Mouse (Mus musculus) lung, embryonic 15.5 days (tissue): ENCODE measurements at regions not wholly inside any gene's neighbourhood (a gene's known extent, or its start where the extent isn't known, plus 50 kb on each side); places are given as distances from the start of the nearest gene placed in this dataset.

Experiments
- ATAC-seq: fragments of 200-750 bp; cut with Nextera tagmentation; 2 replicates; pipeline ENCODE4 v1.8.0; 2017; ENCODE audit warnings: moderate number of reproducible peaks, borderline replicate concordance; ENCODE audit not compliant: low FRiP score, low TSS enrichment; ENCODE audit errors: extremely low read depth
- H3K27ac ChIP-seq: fragments of 300-500 bp; sonication (generic); 2 replicates; pipeline ENCODE4 v1.5.1; 2015; ENCODE audit warnings: moderate library complexity, mild to moderate bottlenecking, inconsistent platforms
- H3K27me3 ChIP-seq: fragments of 300-500 bp; sonication (generic); 2 replicates; pipeline ENCODE4 v1.6.1; 2015; ENCODE audit warnings: inconsistent platforms
- H3K36me3 ChIP-seq: fragments of 300-500 bp; sonication (generic); 2 replicates; pipeline ENCODE4 v1.6.1; 2015; ENCODE audit warnings: inconsistent platforms
- H3K4me1 ChIP-seq: fragments of 300-500 bp; sonication (generic); 2 replicates; pipeline ENCODE4 v1.6.1; 2015; ENCODE audit warnings: inconsistent platforms
- H3K4me2 ChIP-seq: fragments of 300-500 bp; sonication (generic); 2 replicates; pipeline ENCODE4 v1.6.1; 2015; ENCODE audit warnings: inconsistent platforms, mild to moderate bottlenecking, moderate library complexity
- H3K4me3 ChIP-seq: fragments of 300-500 bp; sonication (generic); 2 replicates; pipeline ENCODE4 v1.5.1; 2015; ENCODE audit warnings: mild to moderate bottlenecking, inconsistent platforms
- H3K9ac ChIP-seq: fragments of 300-500 bp; sonication (generic); 2 replicates; pipeline ENCODE4 v1.6.1; 2015; ENCODE audit warnings: inconsistent platforms
- H3K9me3 ChIP-seq: fragments of 300-500 bp; sonication (generic); 2 replicates; pipeline ENCODE4 v1.6.1; 2016; ENCODE audit warnings: inconsistent platforms
- WGBS: fragments of 180-500 bp; shearing (Covaris S2); methylation state at CpG from one replicate; pipeline ENCODE4 v1.1.7; 2015; 5-methylcytosine and 5-hydroxymethylcytosine counted together

DNA sequence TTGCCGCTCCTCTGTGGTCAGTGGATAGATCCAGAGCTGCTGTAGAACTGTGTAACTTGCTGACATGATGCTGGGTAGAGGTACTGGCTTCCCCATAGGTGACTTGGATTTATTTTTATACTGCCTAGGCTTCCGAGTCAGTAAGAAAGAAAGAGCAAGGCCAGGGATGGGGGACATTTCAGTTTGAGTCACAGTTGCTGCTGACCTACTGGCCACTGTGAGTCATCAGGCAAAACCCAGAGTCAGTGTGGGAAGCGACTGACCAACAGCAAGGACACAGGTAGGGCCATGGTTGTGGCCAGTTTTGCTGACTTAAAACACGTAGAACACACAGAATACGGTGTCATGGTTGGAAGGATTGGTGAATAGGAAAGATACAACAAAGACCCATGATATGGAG lies 524.5 kb downstream of the Tbc1d22a start:
- no peaks in the 10 kb centered on the region for H3K36me3 ChIP-seq
- H3K4me2 ChIP-seq = no peak overlapping the region
- H3K27ac ChIP-seq = no peak overlapping the region
- H3K4me3 ChIP-seq = no peak overlapping the region
- H3K9me3 ChIP-seq = no peaks in the 10 kb centered on the region
- no peaks in the 10 kb centered on the region for H3K27me3 ChIP-seq
- no peak for ATAC-seq
- no peak overlapping the region for H3K9ac ChIP-seq
- no peaks in the 10 kb centered on the region for H3K4me1 ChIP-seq
- 76% methylated on average over 5 of the region's 5 CpGs for WGBS

DNA sequence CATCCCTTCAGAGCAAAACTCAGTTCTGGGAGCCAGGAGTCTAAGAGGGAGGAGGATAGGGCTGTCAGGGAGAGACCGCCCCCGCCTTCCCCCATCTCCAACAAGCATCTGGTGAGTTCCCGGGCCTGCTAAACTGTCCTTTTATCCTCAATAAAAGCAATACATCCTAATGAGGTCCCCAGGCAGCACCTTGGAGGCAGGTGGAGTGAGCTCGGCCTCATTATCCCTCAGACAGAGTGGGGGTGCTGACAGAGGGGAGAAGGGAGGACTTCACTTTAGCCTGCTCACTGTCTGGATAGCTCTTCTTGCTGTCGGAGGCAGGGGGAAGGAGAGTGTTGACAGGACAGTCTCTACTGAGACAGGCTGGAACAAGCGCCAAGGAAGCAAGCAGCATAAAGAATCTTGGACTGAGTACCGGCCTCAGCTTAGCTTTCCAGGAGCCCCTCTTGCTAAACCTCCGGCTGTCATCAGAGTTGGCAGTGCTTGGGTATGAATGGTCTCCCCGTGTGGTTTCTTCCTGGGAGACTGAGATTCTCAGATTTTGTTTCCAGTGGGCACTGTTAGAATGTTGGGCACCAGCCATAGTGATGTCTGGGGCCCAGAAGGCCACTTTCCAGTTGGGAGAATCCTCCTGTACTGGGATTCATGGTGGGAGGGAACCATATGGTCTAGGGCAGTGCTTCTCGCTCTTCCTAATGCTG lies 537.3 kb downstream of the Tbc1d22a start:
- ATAC-seq = no peak
- Histone ChIP-seq H3K27me3 (no peaks in the 10 kb centered on the region), H3K4me3 (no peak overlapping the region), H3K36me3 (no peaks in the 10 kb centered on the region), H3K27ac (no peak overlapping the region), H3K4me1 (no peaks in the 10 kb centered on the region), H3K9ac (no peak overlapping the region), H3K4me2 (no peak overlapping the region), H3K9me3 (no peaks in the 10 kb centered on the region)
- 61% methylated on average over 10 of the region's 10 CpGs for WGBS

DNA sequence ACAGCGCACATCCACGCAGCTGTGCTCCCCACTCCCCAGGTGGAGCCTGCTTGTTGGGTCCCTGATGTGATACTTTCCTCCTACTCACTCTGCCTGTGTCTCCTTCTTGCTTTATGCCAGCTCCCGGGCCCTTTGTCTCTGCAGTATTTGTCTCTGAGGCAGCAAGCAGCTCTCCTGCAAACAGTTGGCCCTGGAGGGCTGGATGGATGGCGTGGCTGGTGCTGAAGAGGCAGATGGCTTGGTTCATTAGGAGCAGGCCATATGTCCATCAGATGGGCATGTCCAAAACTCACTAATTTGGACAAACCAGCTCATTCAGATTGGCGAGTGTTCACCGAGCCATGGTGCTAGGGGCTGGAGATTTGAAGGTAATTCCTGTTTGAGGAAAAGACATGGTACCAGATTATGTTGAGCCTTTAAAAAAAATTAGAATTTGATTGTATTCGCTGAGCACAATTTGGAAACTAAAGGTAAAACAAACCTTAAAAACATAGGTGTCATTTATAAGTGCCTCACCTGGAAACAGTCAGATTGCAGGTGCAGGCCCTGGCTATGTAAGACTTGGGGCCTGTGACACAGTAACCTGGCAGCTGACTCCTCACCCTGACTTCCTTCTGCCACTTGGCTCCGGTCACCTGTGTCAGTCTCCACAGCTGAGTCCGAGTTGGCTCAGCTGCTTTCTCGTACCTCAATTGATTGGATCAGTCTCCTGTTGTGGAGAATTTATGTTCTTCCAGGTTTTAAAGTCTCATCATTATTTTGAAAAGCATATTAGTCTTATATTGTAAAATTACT lies 549.5 kb downstream of the Tbc1d22a start:
- H3K4me3 ChIP-seq = no peak overlapping the region
- no peaks in the 10 kb centered on the region for H3K4me1 ChIP-seq
- H3K4me2 ChIP-seq = no peak overlapping the region
- no peaks in the 10 kb centered on the region for H3K9me3 ChIP-seq
- no peak overlapping the region for H3K9ac ChIP-seq
- 86% methylated on average over 10 of the region's 10 CpGs for WGBS
- no peaks in the 10 kb centered on the region for H3K36me3 ChIP-seq
- no peaks in the 10 kb centered on the region for H3K27me3 ChIP-seq
- H3K27ac ChIP-seq = no peak overlapping the region
- ATAC-seq = no peak

DNA sequence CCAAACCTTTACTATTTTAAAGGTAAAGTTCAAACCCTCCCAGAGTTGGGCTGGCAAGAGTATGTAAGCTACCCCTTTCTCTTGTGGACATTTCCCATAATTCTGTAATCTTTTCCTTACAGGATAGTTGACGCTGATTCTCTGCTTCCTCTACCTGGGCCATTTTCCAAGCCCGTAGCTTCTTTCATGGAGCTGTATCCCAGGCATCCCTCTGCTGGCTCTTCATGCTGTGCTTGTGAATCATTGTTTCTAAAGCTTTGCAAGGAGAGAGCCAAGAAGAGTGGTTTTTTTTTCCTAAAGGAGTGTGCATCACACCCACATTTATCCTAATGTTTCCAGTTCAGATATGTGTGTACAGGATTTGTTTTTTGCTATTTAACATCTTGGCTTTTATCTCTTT lies 553.4 kb downstream of the Tbc1d22a start:
- Histone ChIP-seq H3K27ac (no peak overlapping the region), H3K4me1 (no peaks in the 10 kb centered on the region), H3K27me3 (no peaks in the 10 kb centered on the region), H3K4me2 (no peak overlapping the region), H3K9me3 (no peaks in the 10 kb centered on the region), H3K36me3 (no peaks in the 10 kb centered on the region), H3K9ac (no peak overlapping the region), H3K4me3 (no peak overlapping the region)
- 73% methylated on average over 2 of the region's 2 CpGs for WGBS
- ATAC-seq = no peak

DNA sequence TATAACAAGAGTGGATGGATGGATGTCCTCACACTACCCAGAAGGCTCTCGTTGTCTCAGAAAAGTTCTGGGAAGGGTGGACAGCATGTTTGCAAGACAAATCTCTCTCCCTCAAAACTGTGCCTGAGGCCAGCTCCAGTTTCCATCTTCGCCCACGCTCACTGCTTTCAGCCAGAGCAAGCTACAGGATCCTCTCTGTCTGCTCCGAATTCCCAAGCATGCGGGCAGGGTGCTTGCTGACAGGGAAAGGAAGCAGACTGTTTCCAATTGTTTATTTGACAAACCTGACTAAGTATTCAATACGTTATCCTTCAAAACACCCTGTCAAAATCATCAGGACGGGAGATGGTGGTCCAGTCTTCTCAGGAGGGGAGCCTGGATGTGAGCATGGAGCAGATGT lies 558.8 kb downstream of the Tbc1d22a start:
- Histone ChIP-seq H3K4me2 (no peak overlapping the region), H3K27me3 (peaks cover 7% of the 10 kb centered on the region; the same call in 1 of the 2 replicates), H3K9ac (no peak overlapping the region), H3K4me1 (peaks cover 5% of the 10 kb centered on the region; the same call in 1 of the 2 replicates), H3K27ac (no peak overlapping the region), H3K4me3 (no peak overlapping the region), H3K9me3 (no peaks in the 10 kb centered on the region), H3K36me3 (no peaks in the 10 kb centered on the region)
- 27% methylated on average over 7 of the region's 7 CpGs for WGBS
- no peak for ATAC-seq

DNA sequence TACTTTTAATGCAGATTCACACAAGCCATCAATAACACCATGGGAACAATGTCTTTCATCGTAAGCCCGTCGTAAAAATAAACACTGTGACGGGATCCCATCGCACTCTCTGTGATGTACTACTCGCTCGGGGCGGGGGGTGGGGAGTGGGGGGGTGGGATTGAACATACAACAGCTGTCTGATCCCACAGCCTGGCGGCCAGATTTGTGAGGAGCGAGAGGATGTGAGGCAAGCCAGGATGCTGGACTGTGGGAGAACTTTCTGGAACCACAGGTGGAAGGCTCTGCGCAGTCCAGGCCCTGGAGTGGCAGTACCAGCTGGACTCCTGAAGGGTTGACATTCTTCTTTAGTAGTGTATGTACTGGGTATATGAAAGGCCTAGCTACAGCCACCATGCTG lies 563.7 kb downstream of the Tbc1d22a start:
- ATAC-seq = peak; percentile 71

DNA sequence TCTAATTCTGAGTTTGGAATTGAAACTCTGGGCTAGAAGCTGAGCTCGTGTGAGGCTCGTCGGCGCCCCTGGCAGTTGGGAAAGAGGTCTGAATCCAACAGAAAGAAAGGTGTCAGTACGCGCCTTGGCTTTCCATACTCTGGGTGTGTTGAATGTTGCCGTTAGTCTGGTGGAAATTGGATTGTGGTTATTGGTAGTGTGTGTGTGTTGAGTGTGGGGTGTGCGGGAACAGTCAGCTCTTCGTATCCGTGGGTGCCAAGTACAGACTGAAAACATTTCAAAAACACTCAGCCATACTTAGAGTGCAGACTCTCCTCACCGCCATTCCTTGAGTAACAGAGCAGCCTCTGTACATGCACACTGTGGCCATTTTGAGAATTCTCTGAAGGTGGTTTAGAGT lies 566.9 kb downstream of the Tbc1d22a start:
- no peak overlapping the region for H3K9ac ChIP-seq
- no peaks in the 10 kb centered on the region for H3K9me3 ChIP-seq
- 82% methylated on average over 11 of the region's 11 CpGs for WGBS
- no peak for ATAC-seq
- peaks cover 10% of the 10 kb centered on the region for H3K4me1 ChIP-seq
- no peak overlapping the region for H3K27ac ChIP-seq
- no peak overlapping the region for H3K4me3 ChIP-seq
- no peak overlapping the region for H3K4me2 ChIP-seq
- no peaks in the 10 kb centered on the region for H3K36me3 ChIP-seq
- peaks cover 8% of the 10 kb centered on the region; the same call in 1 of the 2 replicates for H3K27me3 ChIP-seq

More for the DNA sequence above, 563.7 kb downstream of the Tbc1d22a start:
- no peaks in the 10 kb centered on the region for H3K36me3 ChIP-seq
- 26% methylated on average over 11 of the region's 11 CpGs for WGBS
- H3K4me2 ChIP-seq = no peak overlapping the region
- H3K9ac ChIP-seq = no peak overlapping the region
- peaks cover 10% of the 10 kb centered on the region for H3K4me1 ChIP-seq
- H3K27me3 ChIP-seq = peaks cover 15% of the 10 kb centered on the region; the same call in 1 of the 2 replicates
- no peak overlapping the region for H3K4me3 ChIP-seq
- no peak overlapping the region for H3K27ac ChIP-seq
- no peaks in the 10 kb centered on the region for H3K9me3 ChIP-seq

DNA sequence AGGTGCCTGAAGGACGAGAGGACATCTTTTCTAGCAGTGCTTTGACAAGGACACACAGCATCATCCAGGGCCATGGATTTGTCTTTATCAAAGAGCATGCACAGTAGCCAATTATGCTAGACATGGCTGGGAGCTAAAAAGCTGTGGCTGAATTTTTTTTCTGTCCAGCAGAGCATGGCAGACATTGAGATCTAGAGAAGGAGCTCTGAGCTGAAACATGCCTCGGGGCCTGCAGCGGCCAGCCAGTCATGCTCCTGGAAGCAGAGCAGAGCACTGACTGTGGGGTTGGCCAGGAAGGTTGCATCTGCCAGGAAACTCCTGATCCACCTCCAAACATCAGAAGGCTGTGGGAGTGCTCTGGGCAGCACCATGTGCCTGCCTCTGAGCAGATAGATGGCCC lies 580.5 kb downstream of the Tbc1d22a start:
- Histone ChIP-seq H3K27me3 (no peaks in the 10 kb centered on the region), H3K27ac (no peak overlapping the region), H3K4me1 (no peaks in the 10 kb centered on the region), H3K9ac (no peak overlapping the region), H3K9me3 (no peaks in the 10 kb centered on the region), H3K36me3 (no peaks in the 10 kb centered on the region), H3K4me3 (no peak overlapping the region), H3K4me2 (no peak overlapping the region)
- 69% methylated on average over 3 of the region's 3 CpGs for WGBS
- ATAC-seq = no peak

DNA sequence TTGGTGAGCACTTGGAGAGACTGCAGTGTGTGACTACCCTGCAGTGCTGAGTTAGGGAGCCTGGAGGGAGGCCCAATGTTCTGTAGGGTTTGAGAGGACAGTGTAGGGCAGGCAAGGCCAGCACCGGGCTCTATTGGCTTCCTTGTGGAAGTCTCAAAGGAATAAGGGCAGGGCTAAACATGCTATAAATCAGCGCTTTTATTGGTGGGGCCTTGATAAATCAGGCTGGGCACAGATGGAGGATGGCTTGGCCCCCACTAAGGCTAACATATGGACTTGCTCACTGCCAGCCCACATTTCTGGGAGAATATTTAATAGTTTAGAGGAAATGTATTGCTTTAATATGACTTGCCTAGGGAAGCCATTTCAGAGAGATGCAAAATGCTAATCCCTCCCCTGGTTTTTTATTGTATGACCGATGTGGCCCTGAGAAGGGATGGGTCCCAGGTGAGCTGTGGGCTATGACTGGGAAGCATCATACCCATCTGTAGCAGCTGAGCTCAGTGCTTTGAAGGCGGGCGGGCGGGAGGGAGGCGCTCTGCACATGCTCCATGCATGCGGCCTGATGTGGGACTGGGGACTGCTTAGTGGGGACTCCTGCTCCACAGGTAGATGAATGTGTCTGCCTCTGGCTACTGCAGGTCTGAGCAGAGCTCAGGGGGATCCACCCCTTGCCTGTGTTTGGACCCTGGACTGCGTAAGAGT lies 584.4 kb downstream of the Tbc1d22a start:
- H3K9ac ChIP-seq = no peak overlapping the region
- no peaks in the 10 kb centered on the region for H3K27me3 ChIP-seq
- ATAC-seq = no peak
- no peaks in the 10 kb centered on the region for H3K4me1 ChIP-seq
- no peaks in the 10 kb centered on the region for H3K9me3 ChIP-seq
- H3K27ac ChIP-seq = no peak overlapping the region
- no peaks in the 10 kb centered on the region for H3K36me3 ChIP-seq
- H3K4me3 ChIP-seq = no peak overlapping the region
- 78% methylated on average over 9 of the region's 9 CpGs for WGBS
- H3K4me2 ChIP-seq = no peak overlapping the region

DNA sequence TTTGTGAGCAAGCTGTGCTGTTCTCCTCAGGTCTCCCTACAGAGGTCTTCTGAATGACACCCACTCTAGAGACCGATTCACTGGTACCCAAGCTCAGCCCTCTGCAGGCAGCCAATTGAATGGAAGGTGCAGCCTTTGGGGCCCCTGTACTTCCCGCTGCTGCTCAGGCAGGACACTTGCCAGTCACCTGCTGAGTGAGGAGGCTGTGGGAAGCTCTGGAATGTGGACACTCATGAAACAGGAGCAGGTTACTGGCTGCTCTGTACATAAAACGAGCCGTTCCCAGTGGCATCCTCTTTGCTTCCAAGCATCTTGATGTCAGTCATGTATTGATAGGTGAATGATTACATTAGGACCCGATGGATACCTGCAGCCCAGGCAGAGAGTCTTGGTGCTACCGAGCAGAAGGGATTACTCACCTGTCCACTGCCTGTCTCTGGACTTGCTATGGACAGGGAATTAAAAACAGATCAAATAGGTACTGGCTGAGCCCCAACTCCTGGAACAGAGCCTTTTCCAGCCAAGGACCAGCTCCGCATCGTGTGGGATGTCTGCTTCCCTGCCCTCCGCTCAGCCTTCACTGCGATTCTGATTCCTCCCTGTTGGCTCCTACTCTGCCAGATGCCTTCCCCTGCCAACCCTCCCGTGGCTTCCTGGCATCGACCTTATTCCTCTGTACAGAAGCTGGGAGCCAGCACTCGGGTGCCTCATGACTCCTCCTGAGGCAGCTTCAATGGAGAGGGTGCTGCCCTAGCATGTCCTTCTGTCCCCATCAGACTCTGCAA lies 593.2 kb downstream of the Tbc1d22a start:
- H3K4me1 ChIP-seq = no peaks in the 10 kb centered on the region
- no peak overlapping the region for H3K9ac ChIP-seq
- H3K27ac ChIP-seq = no peak overlapping the region
- no peak overlapping the region for H3K4me3 ChIP-seq
- no peaks in the 10 kb centered on the region for H3K36me3 ChIP-seq
- ATAC-seq = no peak
- H3K27me3 ChIP-seq = no peaks in the 10 kb centered on the region
- no peak overlapping the region for H3K4me2 ChIP-seq
- no peaks in the 10 kb centered on the region for H3K9me3 ChIP-seq
- WGBS = 70% methylated on average over 13 of the region's 13 CpGs

DNA sequence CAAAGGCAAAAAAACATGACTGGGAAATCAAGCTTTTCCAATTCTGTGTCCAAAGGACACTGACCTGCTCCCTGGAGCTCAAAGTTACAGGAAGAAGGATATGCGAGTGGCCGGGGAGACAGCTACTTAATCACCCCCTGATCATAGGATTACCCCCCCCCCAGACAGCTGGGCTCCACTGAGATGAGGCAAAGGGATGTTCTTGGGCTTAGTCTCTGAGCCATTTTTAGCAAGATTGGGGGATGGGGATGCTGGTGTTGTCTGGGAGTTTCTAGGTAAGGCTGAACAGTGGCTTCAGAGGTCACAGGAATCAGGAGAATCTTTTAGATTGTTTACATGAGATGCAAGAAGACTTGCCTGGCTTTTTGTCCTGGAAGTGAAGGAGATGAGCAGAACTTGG lies 597.6 kb downstream of the Tbc1d22a start:
- no peaks in the 10 kb centered on the region for H3K27me3 ChIP-seq
- no peak for ATAC-seq
- H3K27ac ChIP-seq = no peak overlapping the region
- no peak overlapping the region for H3K4me3 ChIP-seq
- no peaks in the 10 kb centered on the region for H3K9me3 ChIP-seq
- no peak overlapping the region for H3K4me2 ChIP-seq
- H3K4me1 ChIP-seq = no peaks in the 10 kb centered on the region
- WGBS = 50% methylated on average over 2 of the region's 2 CpGs
- H3K9ac ChIP-seq = no peak overlapping the region
- H3K36me3 ChIP-seq = no peaks in the 10 kb centered on the region
